Mouse (Mus musculus) bone marrow, adult 2 months (tissue): Measurements from ENCODE around the gene Fam71a.

Source experiments
- CTCF ChIP-seq: fragments of 200-500 bp; IDR thresholded peaks from 2 replicates; pipeline ENCODE4 v1.5.1; 2011; ENCODE audit warnings: low read length, control low read depth; ENCODE audit not compliant: control insufficient read depth, insufficient read depth
- POLR2A ChIP-seq: fragments of 200-500 bp; IDR thresholded peaks from 2 replicates; pipeline ENCODE4 v1.6.1; 2011; ENCODE audit warnings: low read depth, mild to moderate bottlenecking, control low read depth, low read length, borderline replicate concordance; ENCODE audit not compliant: control insufficient read depth

DNA sequence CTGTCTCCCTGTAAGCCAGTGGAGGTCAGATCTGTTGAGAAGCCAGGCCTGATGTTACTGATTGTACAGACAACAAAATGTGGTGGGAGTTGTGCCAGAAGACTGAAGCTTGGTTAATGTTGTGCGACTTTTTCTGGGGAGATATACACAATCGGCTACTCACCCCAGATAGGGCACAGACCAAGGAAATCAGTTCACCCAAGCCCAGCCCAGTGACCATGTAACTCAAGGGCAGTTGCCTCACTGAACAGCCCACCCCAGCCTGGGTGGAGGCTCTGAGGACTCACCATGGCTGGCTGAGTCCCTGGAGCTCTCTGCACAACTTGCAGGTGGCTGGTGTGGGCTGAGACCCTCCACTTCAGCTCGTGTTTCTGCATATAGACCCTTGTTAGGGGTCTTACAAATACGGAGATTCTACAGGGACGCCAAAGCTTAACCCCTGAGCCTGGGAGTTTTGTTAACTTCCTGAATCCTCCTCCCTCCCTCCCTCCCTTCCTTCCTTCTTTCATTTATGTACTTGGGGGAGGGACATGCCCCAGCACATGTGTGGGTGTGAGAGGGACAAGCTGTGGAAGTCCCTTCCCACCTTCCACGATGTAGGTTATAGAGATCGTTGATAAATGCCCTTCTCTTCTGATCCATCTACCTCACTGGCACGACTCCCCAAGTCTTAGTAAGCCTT, 13.6 kb downstream of the Fam71a start:
- TF ChIP-seq CTCF (no peak), POLR2A (no peak)
